Mouse (Mus musculus) midbrain, embryonic 10.5 days (tissue): ENCODE data around the gene Cd5. TPM values are rescaled to one million over a fixed set of nuclear protein-coding genes. Genes with fewer than 3 reads are reported as not detected.

Experiments
- DNase-seq: peaks from one replicate; pipeline ENCODE4 v3.0.0-alpha.2; 2017; ENCODE audit warnings: low spot score
- H3K27ac ChIP-seq: fragments of 300-500 bp; sonication (generic); replicated peaks from 2 replicates; pipeline ENCODE4 v1.5.1; 2016; ENCODE audit warnings: mild to moderate bottlenecking
- H3K27me3 ChIP-seq: fragments of 300-500 bp; sonication (generic); 2 replicates; pipeline ENCODE4 v1.6.1; 2016; ENCODE audit warnings: low read depth, mild to moderate bottlenecking; ENCODE audit not compliant: poor library complexity, severe bottlenecking
- H3K36me3 ChIP-seq: fragments of 300-500 bp; sonication (generic); 2 replicates; pipeline ENCODE4 v1.6.1; 2016; ENCODE audit warnings: mild to moderate bottlenecking, moderate library complexity
- H3K4me1 ChIP-seq: fragments of 300-500 bp; sonication (generic); 2 replicates; pipeline ENCODE4 v1.6.1; 2016
- H3K4me3 ChIP-seq: fragments of 300-500 bp; sonication (generic); 2 replicates; pipeline ENCODE4 v1.5.1; 2016; ENCODE audit warnings: mild to moderate bottlenecking, moderate library complexity
- H3K9me3 ChIP-seq: fragments of 300-500 bp; sonication (generic); replicated peaks from 2 replicates; pipeline ENCODE4 v1.6.1; 2016; ENCODE audit warnings: mild to moderate bottlenecking
- WGBS: fragments of 180-500 bp; shearing (Covaris S2); methylation state at CpG from one replicate; pipeline ENCODE4 v1.1.7; 2016; 5-methylcytosine and 5-hydroxymethylcytosine counted together
- polyA plus RNA-seq: library from polyadenylated mRNA; unstranded; fragments of >200 nt; fragmentation: Nextera tagmentation; extraction: Ambion mirVana; gene quantifications from 2 replicates; pipeline ENCODE4 v1.2.1, GENCODE M21; 2016

Gene Cd5
- polyA plus RNA-seq, 1 experiment from 2014 or later, result not detected

- 91% methylated on average over 3 of the region's 3 CpGs for WGBS
- DNase-seq, result no peak
- Histone ChIP-seq H3K36me3 (no peaks in the 10 kb centered on the region), H3K4me3 (no peak overlapping the region), H3K27me3 (no peaks in the 10 kb centered on the region), H3K4me1 (no peaks in the 10 kb centered on the region; the same call in 1 of the 2 replicates), H3K27ac (no peak overlapping the region), H3K9me3 (no peaks in the 10 kb centered on the region)
These were observed 3.7 kb downstream of the Cd5 start for GRCm38 (mm10) chr19:10735061-10735460.

- Histone ChIP-seq H3K4me3 (no peak overlapping the region), H3K27ac (no peak overlapping the region), H3K4me1 (no peaks in the 10 kb centered on the region; the same call in 1 of the 2 replicates), H3K27me3 (no peaks in the 10 kb centered on the region), H3K9me3 (no peaks in the 10 kb centered on the region), H3K36me3 (no peaks in the 10 kb centered on the region)
- WGBS, result 91% methylated on average over 7 of the region's 7 CpGs
- DNase-seq, result no peak
These were observed 4.2 kb downstream of the Cd5 start for GRCm38 (mm10) chr19:10734554-10734953.

GRCm38 (mm10) chr19:10733501-10734127 is 5.2 kb downstream of the Cd5 start:
- H3K27ac ChIP-seq, result no peak overlapping the region

GRCm38 (mm10) chr19:10732741-10733140 is 6.1 kb downstream of the Cd5 start:
- 96% methylated on average over 7 of the region's 7 CpGs for WGBS
- no peak overlapping the region for H3K4me3 ChIP-seq
- no peaks in the 10 kb centered on the region for H3K36me3 ChIP-seq
- no peaks in the 10 kb centered on the region for H3K27me3 ChIP-seq
- H3K27ac ChIP-seq, result no peak overlapping the region
- H3K9me3 ChIP-seq, result no peaks in the 10 kb centered on the region
- DNase-seq, result no peak
- H3K4me1 ChIP-seq, result no peaks in the 10 kb centered on the region

More at GRCm38 (mm10) chr19:10733501-10734127, 5.2 kb downstream of the Cd5 start:
- Histone ChIP-seq H3K4me3 (no peak overlapping the region), H3K9me3 (no peaks in the 10 kb centered on the region), H3K4me1 (no peaks in the 10 kb centered on the region; the same call in 1 of the 2 replicates), H3K36me3 (no peaks in the 10 kb centered on the region), H3K27me3 (no peaks in the 10 kb centered on the region)
- DNase-seq, result no peak
- WGBS, result 87% methylated on average over 10 of the region's 10 CpGs

- no peak overlapping the region for H3K27ac ChIP-seq
- no peaks in the 10 kb centered on the region for H3K27me3 ChIP-seq
- WGBS, result 94% methylated on average over 7 of the region's 7 CpGs
- no peaks in the 10 kb centered on the region for H3K4me1 ChIP-seq
- no peak overlapping the region for H3K4me3 ChIP-seq
- DNase-seq, result no peak
- H3K36me3 ChIP-seq, result no peaks in the 10 kb centered on the region
- H3K9me3 ChIP-seq, result no peaks in the 10 kb centered on the region
These were observed 6.8 kb downstream of the Cd5 start for GRCm38 (mm10) chr19:10731975-10732374.

GRCm38 (mm10) chr19:10730469-10730868 is 8.3 kb downstream of the Cd5 start:
- Histone ChIP-seq H3K9me3 (no peaks in the 10 kb centered on the region), H3K27ac (no peak overlapping the region), H3K4me3 (no peak overlapping the region), H3K27me3 (no peaks in the 10 kb centered on the region), H3K36me3 (no peaks in the 10 kb centered on the region), H3K4me1 (no peaks in the 10 kb centered on the region)
- 81% methylated on average over 5 of the region's 5 CpGs for WGBS
- DNase-seq, result no peak

- no peaks in the 10 kb centered on the region for H3K4me1 ChIP-seq
- WGBS, result 90% methylated on average over 10 of the region's 10 CpGs
- no peaks in the 10 kb centered on the region for H3K9me3 ChIP-seq
- no peak for DNase-seq
- H3K4me3 ChIP-seq, result no peak overlapping the region
- no peak overlapping the region for H3K27ac ChIP-seq
- H3K27me3 ChIP-seq, result no peaks in the 10 kb centered on the region
- no peaks in the 10 kb centered on the region for H3K36me3 ChIP-seq
These were observed 8.9 kb downstream of the Cd5 start for GRCm38 (mm10) chr19:10729889-10730288.

GRCm38 (mm10) chr19:10724629-10725363 is 14.0 kb downstream of the Cd5 start:
- H3K4me3 ChIP-seq, result no peak overlapping the region
- H3K9me3 ChIP-seq, result no peaks in the 10 kb centered on the region
- WGBS, result 77% methylated on average over 13 of the region's 13 CpGs
- H3K4me1 ChIP-seq, result peaks cover 32% of the 10 kb centered on the region
- no peaks in the 10 kb centered on the region for H3K27me3 ChIP-seq
- DNase-seq, result no peak
- 0 out of 2 replicates have a peak overlapping the region, but pooled peaks have one; percentile 3 for H3K27ac ChIP-seq
- H3K36me3 ChIP-seq, result no peaks in the 10 kb centered on the region

GRCm38 (mm10) chr19:10723649-10724048 is 15.2 kb downstream of the Cd5 start:
- Histone ChIP-seq H3K4me3 (no peak overlapping the region), H3K27me3 (no peaks in the 10 kb centered on the region), H3K4me1 (peaks cover 34% of the 10 kb centered on the region), H3K9me3 (no peaks in the 10 kb centered on the region), H3K36me3 (no peaks in the 10 kb centered on the region), H3K27ac (peak overlapping the region; percentile 55)
- WGBS, result 32% methylated on average over 5 of the region's 5 CpGs
- DNase-seq, result no peak

GRCm38 (mm10) chr19:10723084-10723483 is 15.7 kb downstream of the Cd5 start:
- Histone ChIP-seq H3K27me3 (no peaks in the 10 kb centered on the region), H3K36me3 (no peaks in the 10 kb centered on the region), H3K4me3 (no peak overlapping the region), H3K9me3 (no peaks in the 10 kb centered on the region), H3K4me1 (peaks cover 34% of the 10 kb centered on the region), H3K27ac (peak overlapping the region; percentile 55)
- DNase-seq, result no peak
- WGBS, result 21% methylated on average over 13 of the region's 13 CpGs

- Histone ChIP-seq H3K4me1 (peaks cover 34% of the 10 kb centered on the region), H3K27ac (peak overlapping the region; percentile 72; the same call in 1 of the 2 replicates), H3K4me3 (no peak overlapping the region), H3K36me3 (no peaks in the 10 kb centered on the region), H3K27me3 (no peaks in the 10 kb centered on the region), H3K9me3 (no peaks in the 10 kb centered on the region)
- 67% methylated on average over 5 of the region's 5 CpGs for WGBS
- no peak for DNase-seq
These were observed 17.7 kb downstream of the Cd5 start for GRCm38 (mm10) chr19:10721064-10721463.

GRCm38 (mm10) chr19:10720524-10720923 is 18.3 kb downstream of the Cd5 start:
- DNase-seq, result no peak
- no peak overlapping the region for H3K4me3 ChIP-seq
- H3K4me1 ChIP-seq, result peaks cover 34% of the 10 kb centered on the region
- peak overlapping the region; percentile 72 for H3K27ac ChIP-seq
- 38% methylated on average over 3 of the region's 3 CpGs for WGBS
- H3K9me3 ChIP-seq, result no peaks in the 10 kb centered on the region
- H3K27me3 ChIP-seq, result no peaks in the 10 kb centered on the region
- no peaks in the 10 kb centered on the region for H3K36me3 ChIP-seq

- peaks cover 34% of the 10 kb centered on the region for H3K4me1 ChIP-seq
- H3K4me3 ChIP-seq, result no peak overlapping the region
- H3K9me3 ChIP-seq, result no peaks in the 10 kb centered on the region
- peak overlapping the region; percentile 72 for H3K27ac ChIP-seq
- H3K27me3 ChIP-seq, result no peaks in the 10 kb centered on the region
- DNase-seq, result no peak
- 66% methylated on average over 2 of the region's 2 CpGs for WGBS
- H3K36me3 ChIP-seq, result no peaks in the 10 kb centered on the region
These were observed 19.1 kb downstream of the Cd5 start for GRCm38 (mm10) chr19:10719751-10720150.
